Mouse (Mus musculus): Measurements from ENCODE around the gene Pdik1l. TPM values are rescaled to one million over a fixed set of nuclear protein-coding genes. Genes with fewer than 3 reads are reported as not detected.
A peak's percentile ranks its signal among the peaks of the same experiment; 100 is the strongest.
"Not testable (repeated sequence)": the region's sequence is repeated elsewhere in the genome, so short reads cannot be mapped to it uniquely, and the experiment has no call there.

The Pdik1l gene
- polyA plus RNA-seq, 1 experiment from 2014 or later = 42.3 TPM

DNA sequence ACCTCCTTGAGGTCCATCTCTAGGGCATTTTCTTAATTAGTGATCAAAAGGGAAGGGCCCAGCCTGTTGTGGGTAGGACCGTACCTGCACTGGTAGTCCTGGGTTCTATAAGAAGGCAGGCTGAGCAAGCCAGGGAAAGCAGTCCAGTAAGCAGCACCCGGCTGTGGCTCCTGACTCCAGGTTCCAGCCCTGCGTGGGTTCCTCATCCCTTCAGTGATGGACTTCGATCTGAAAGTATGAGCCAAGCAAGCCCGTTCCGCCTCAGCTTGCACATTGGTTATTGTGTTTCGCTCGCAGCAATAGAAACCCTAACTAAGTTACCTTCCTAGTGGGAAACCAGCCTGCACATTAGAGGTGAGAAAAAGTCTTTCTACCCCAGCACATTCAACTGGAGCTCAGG, 9.7 kb upstream of the Pdik1l start:
- H3K4me2 ChIP-seq (replicated peaks) = no peak overlapping the region
- 95% methylated on average over 8 of the region's 8 CpGs for WGBS
- no peak for ATAC-seq
- H3K4me3 ChIP-seq (replicated peaks) = no peak overlapping the region
- no peaks in the 10 kb centered on the region for H3K4me1 ChIP-seq (replicated peaks)
- no peaks in the 10 kb centered on the region for H3K9me3 ChIP-seq
- H3K27ac ChIP-seq = no peak overlapping the region
- H3K36me3 ChIP-seq = no peaks in the 10 kb centered on the region
- H3K27me3 ChIP-seq = peaks cover 12% of the 10 kb centered on the region
- no peak overlapping the region for H3K9ac ChIP-seq (replicated peaks)

DNA sequence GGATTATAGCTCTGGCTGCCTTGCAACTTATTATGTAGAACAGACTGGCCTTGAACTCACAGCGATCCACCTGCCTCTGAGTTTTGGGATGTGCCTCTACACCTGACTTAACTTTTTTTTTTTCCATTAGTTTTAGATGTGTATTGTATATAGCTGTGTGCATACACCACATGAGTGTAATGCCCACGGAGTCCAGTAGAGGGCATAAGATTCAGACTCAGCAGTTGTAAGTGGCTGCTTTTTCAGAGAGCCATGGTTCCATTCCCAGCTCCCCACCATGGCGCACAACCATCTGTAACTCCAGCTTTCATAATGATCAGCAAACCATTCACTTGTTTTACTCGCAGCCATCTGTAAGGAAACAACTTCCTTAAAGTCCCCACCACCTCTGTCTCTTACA, 8.8 kb upstream of the Pdik1l start:
- Histone ChIP-seq H3K4me2 (replicated peaks) (no peak overlapping the region), H3K27me3 (peaks cover 13% of the 10 kb centered on the region), H3K4me3 (replicated peaks) (no peak overlapping the region), H3K9me3 (no peaks in the 10 kb centered on the region), H3K27ac (no peak overlapping the region), H3K36me3 (no peaks in the 10 kb centered on the region), H3K9ac (replicated peaks) (no peak overlapping the region), H3K4me1 (replicated peaks) (no peaks in the 10 kb centered on the region)
- ATAC-seq = no peak
- 95% methylated on average over 4 of the region's 4 CpGs for WGBS

DNA sequence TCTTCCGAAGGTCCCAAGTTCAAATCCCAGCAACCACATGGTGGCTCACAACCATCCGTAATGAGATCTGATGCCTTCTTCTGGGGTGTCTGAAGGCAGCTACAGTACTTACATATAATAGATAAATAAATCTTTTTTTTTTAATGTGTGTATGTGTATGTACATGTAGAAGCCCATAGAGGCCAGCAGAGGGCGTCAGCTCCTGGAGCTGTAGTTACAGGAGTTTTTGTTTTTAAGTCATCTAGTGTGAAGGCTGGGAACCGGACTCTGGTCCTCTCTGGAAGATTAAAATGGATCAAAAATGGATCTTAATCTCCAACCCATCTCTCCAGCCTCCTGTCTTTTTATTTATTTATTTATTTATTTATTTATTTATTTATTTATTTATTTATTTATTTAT, 8.4 kb upstream of the Pdik1l start:
- H3K9me3 ChIP-seq; H3K4me2 ChIP-seq (replicated peaks); H3K4me1 ChIP-seq (replicated peaks); ATAC-seq; H3K27ac ChIP-seq; H3K4me3 ChIP-seq (replicated peaks); H3K9ac ChIP-seq (replicated peaks); H3K36me3 ChIP-seq: not testable (repeated sequence)
- H3K27me3 ChIP-seq = peaks cover 13% of the 10 kb centered on the region
- WGBS = 87% methylated on average over 4 of the region's 4 CpGs

DNA sequence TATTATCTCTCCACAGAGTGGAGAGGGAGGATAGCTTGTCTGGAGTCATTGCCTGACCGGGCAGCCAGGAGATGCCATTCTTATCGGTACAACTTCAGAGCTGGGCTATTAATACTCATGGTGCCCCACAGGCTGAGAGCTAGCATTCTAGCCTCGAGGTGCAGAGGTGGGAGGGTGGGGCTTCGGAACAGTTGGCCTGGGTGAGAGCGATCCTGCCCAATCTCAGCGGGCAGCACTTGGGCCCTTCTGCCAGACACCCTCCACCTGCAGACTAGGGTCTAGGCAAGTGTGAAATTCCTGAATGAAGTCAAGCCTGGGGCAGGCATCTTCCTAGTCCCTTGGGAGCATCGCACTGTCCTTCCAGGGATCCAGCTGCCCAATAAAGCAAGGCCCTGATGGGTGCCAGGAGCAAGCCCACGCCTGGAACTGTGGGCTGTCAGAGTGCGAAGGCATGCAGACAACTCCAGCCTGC, 6.0 kb upstream of the Pdik1l start:
- Histone ChIP-seq H3K36me3 (no peaks in the 10 kb centered on the region), H3K27ac (no peak overlapping the region), H3K4me3 (replicated peaks) (no peak overlapping the region), H3K27me3 (peaks cover 13% of the 10 kb centered on the region), H3K4me2 (replicated peaks) (no peak overlapping the region), H3K9ac (replicated peaks) (no peak overlapping the region), H3K4me1 (replicated peaks) (peaks cover 3% of the 10 kb centered on the region), H3K9me3 (no peaks in the 10 kb centered on the region)
- WGBS = 77% methylated on average over 9 of the region's 9 CpGs
- no peak for ATAC-seq

DNA sequence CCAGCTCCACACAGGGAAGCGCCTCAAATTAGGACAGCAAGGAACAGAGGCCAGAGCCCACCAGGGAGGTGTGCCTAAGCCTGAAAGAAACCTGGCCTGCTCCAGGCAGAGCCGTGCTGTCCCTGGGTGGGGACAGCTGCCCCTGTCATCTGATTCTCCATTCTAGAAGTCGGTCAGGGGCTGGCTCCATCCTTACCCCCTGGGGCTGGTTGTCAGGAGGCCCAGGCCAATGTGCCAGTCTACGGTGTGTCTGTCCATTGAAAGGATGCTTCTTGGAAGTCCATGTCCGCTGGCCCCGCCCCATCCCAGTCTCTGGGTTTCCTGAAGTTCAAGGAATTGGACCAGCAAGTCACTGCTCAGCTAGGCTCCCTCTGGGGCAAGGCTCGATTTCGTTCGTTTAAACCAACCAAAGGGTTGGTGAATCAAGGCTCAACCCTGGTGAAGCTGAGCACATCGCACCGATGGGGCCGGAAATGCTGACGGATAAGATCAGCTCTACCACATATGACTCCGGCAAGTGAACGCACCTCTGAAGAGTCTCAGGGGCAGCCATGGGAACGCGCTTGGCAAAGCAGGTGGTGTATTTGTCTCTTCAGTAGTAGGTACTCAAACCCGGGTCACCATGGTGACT, 5.5 kb upstream of the Pdik1l start:
- no peak overlapping the region; the same call in 1 of the 2 replicates for H3K9ac ChIP-seq (replicated peaks)
- WGBS = 79% methylated on average over 18 of the region's 18 CpGs
- ATAC-seq = no peak
- H3K27me3 ChIP-seq = peaks cover 13% of the 10 kb centered on the region
- no peak overlapping the region for H3K27ac ChIP-seq
- H3K36me3 ChIP-seq = no peaks in the 10 kb centered on the region
- no peaks in the 10 kb centered on the region for H3K9me3 ChIP-seq
- no peak overlapping the region for H3K4me2 ChIP-seq (replicated peaks)
- H3K4me3 ChIP-seq (replicated peaks) = no peak overlapping the region
- H3K4me1 ChIP-seq (replicated peaks) = peaks cover 9% of the 10 kb centered on the region

DNA sequence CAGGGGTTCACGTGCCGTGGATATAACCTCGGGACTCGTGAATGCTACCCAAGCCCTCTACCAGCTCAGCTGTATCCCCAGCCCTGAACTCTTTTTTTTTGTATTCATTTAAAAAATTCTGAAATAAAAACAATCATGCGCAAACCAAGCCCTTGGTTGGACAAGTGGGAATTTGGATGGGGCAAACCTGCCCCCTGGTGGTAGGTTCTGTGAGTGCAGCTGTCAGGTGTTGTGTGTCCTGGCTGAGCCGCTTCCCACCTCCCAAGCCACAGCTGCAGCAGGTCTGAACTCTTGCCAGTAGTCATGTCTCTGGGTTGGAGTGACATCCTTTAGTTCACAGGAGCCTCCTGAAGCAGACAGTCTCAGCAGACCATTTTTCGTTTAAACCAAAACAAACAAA, 4.4 kb upstream of the Pdik1l start:
- Histone ChIP-seq H3K27ac (no peak overlapping the region), H3K9me3 (no peaks in the 10 kb centered on the region), H3K4me1 (replicated peaks) (peaks cover 11% of the 10 kb centered on the region), H3K4me3 (replicated peaks) (no peak overlapping the region), H3K9ac (replicated peaks) (no peak overlapping the region), H3K36me3 (no peaks in the 10 kb centered on the region), H3K27me3 (peaks cover 13% of the 10 kb centered on the region), H3K4me2 (replicated peaks) (no peak overlapping the region)
- ATAC-seq = no peak
- 21% methylated on average over 7 of the region's 7 CpGs for WGBS

DNA sequence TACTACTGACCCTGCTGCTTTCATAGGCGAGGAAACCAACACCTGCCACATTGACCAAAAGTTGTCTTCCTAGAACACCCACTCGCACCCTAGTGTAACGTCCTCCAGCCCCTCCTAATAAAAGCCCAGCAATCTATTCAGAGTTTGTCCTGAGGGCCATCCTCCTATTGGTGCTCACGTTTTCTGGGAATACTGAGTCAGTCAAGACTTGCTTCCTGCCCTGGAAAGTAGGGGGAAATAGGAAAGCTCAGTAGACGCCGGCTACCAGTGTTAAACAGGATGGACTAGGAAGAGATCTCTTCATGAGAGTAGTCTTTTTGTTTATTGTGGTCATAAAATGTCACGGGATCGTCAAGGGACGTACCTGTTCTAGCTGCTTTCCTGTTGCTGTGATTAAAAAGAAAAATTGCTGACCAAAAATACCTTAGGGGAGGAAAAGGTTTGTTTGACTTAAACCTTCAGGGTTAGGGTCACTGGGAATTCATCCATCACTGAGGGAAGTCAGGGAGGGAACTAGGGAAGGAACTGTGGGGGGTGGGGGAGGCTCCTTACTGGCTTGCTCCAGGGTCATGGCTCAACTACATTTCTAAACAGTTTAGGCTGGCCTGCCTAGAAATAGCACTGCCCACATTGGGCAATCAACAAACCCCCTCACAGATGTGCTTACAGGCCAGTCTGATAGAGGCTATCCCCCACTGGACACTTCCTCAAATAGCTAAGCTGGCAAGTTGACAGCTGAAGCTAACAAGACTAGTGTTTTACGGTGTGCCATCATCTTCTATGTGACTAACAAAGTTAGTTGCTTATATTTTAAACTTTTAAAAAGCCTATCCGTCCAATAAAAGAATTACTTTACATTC, 932 bp upstream of the Pdik1l start:
- Histone ChIP-seq H3K4me1 (replicated peaks) (peaks cover 28% of the 10 kb centered on the region), H3K27me3 (peaks cover 8% of the 10 kb centered on the region), H3K27ac (peak overlapping the region; percentile 100), H3K9me3 (no peaks in the 10 kb centered on the region), H3K4me3 (replicated peaks) (peak overlapping the region; percentile 93), H3K9ac (replicated peaks) (peak overlapping the region; percentile 100), H3K36me3 (peaks cover 8% of the 10 kb centered on the region), H3K4me2 (replicated peaks) (peak overlapping the region; percentile 72)
- no peak for ATAC-seq
- 51% methylated on average over 11 of the region's 11 CpGs for WGBS

DNA sequence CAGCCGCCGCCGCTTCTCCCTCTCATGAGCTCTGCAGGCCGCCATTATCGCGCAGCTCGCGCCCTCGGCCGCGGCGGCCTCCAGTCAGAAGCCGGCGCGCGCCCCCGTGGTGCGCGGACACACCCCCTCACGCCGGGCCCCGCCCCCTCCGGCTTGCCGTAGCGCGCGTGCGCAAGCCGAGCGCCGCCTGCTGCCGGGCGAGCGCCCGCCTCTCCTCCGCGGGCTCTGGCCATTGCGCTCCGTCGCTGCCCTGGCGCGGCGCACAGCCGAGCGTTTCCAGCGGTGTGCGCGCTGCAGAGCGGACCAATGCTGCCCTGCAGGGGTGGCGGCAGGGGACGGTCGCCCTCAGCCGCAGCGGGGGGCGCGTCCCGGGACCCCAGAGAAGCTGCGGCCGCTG, 529 bp downstream of the Pdik1l start:
- WGBS = under 1% methylated on average over 57 of the region's 59 CpGs
- H3K4me1 ChIP-seq (replicated peaks) = peaks cover 28% of the 10 kb centered on the region
- H3K9ac ChIP-seq (replicated peaks) = peak overlapping the region; percentile 100

DNA sequence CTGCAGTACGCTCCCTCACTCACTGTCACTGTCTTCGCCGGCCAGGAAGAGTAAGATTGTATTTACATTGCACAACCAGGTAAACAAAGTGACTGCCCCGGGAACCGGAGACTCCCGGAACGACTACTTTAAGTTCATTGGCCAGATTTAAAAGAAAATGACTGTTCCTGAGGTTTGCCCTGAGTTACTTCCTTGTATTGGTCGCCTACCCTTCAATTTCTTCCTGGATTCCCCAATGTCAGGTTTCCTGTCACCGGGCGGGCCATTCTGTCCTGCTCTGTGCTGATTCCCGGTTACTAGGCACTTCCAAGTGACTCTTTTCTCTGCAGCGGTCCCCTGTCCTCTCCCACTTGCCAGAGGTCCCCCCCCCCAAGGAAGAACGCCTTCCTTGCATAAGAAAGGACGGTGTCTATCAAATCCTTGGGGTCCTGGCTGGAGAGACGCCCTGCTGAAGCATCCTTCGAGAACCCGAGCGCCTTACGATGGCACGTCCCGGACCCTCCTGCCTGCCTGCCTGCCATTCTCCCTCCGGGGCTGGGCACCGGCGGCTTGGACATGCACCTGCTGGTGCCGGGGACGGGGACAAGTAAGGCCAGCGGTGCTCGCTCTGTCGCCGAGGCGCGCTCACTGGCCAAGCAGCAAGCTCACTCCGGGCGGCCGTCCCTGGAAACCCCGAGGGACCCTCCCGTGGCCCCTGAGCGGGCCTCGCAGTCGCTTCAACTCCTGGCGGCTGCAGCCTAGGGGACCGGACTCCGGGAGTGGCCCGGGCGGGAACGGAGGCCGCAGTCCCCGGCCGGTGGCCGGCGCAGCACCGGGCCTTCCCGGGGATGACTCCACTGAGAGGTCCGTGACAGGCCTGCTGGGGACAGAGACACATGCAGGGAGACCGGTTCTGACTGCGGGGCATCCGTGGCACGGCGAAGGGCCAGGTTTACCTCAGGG, 1.2 kb downstream of the Pdik1l start:
- WGBS = 4% methylated on average over 54 of the region's 59 CpGs

More for the DNA sequence above, 529 bp downstream of the Pdik1l start:
- Histone ChIP-seq H3K27me3 (no peaks in the 10 kb centered on the region), H3K4me2 (replicated peaks) (peak overlapping the region; percentile 96), H3K9me3 (no peaks in the 10 kb centered on the region), H3K27ac (peak overlapping the region; percentile 100), H3K36me3 (peaks cover 20% of the 10 kb centered on the region), H3K4me3 (replicated peaks) (peak overlapping the region; percentile 93)
- ATAC-seq = peak; percentile 97

DNA sequence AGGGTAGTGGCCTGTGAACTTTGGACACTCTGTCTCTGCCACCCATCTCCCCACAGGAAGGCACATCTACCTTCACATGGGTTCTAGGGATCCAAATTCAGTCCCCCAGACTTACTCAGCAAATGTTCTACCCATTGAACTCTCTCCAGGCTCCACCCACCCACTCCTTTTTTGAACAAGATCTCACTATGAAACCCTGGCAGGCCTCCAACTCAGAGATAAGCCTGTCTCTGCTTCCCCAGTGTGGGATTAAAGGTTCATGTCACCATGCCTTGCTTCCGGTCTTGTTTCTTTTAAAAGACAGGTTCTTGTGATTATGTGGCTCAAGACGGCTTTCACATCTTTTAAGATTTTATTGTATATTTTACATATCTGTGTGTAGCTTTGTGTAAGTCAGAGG, 2.8 kb downstream of the Pdik1l start:
- 93% methylated on average over 2 of the region's 2 CpGs for WGBS
- H3K9ac ChIP-seq (replicated peaks) = no peak overlapping the region

More for the DNA sequence above, 1.2 kb downstream of the Pdik1l start:
- ATAC-seq = no peak; the same call in 1 of the 2 replicates
- peak overlapping the region; percentile 96 for H3K4me2 ChIP-seq (replicated peaks)
- peaks cover 28% of the 10 kb centered on the region for H3K4me1 ChIP-seq (replicated peaks)
- H3K9ac ChIP-seq (replicated peaks) = peak overlapping the region; percentile 100
- H3K27me3 ChIP-seq = no peaks in the 10 kb centered on the region
- no peaks in the 10 kb centered on the region for H3K9me3 ChIP-seq
- peak overlapping the region; percentile 100 for H3K27ac ChIP-seq
- peaks cover 25% of the 10 kb centered on the region for H3K36me3 ChIP-seq
- peak overlapping the region; percentile 93 for H3K4me3 ChIP-seq (replicated peaks)

DNA sequence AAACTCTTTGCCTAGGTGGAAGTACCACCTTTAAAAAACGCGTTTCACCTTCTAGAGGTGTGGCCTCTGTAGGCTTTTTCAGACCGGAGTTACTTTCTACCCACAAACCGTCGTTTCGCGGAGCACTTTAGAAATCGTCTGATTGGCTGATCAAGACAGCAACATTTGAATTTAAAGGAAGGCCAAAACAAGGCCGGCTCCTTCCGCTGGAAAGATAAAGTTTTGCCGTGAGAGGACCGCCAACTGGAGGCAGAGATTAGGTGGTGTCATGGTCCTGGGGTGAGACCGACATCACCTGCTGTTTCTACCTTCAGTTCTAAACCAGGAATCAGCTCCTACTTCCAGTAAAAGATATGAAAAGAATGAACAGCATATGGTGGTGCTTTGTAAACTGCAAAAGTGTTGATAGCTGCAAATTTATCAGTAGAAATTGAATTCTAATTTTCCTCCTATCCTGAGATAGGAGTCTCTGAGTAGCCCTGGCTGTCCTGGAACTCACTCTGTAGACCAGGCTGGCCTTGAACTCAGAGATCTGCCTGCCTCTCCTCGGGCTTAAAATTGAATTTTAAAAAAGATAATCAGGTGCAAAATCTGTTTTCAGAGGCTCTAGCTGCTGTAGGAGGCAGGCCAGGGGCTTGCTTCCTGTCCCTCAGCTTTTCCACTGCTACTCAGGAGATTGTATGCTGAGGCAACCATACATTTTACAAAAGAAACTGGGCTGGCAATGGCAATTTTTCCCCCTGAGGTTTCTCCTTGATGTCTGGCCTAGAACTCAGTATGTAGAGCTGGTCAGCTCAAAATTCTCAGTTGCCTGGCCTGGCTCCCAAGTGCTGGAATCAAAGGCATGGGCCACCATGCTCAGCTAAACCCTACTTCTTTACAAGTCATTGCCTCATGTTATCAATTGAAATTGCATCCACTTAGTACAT, 14.0 kb downstream of the Pdik1l start:
- no peak overlapping the region for H3K9ac ChIP-seq (replicated peaks)
- no peak overlapping the region for H3K27ac ChIP-seq
- H3K4me2 ChIP-seq (replicated peaks) = no peak overlapping the region
- H3K4me1 ChIP-seq (replicated peaks) = no peaks in the 10 kb centered on the region
- ATAC-seq = no peak
- no peaks in the 10 kb centered on the region for H3K9me3 ChIP-seq
- 7% methylated on average over 14 of the region's 14 CpGs for WGBS
- H3K27me3 ChIP-seq = no peaks in the 10 kb centered on the region
- no peak overlapping the region for H3K4me3 ChIP-seq (replicated peaks)
- peaks cover 21% of the 10 kb centered on the region for H3K36me3 ChIP-seq

More for the DNA sequence above, 2.8 kb downstream of the Pdik1l start:
- H3K36me3 ChIP-seq = peaks cover 38% of the 10 kb centered on the region
- no peak for ATAC-seq
- H3K9me3 ChIP-seq = no peaks in the 10 kb centered on the region
- H3K4me2 ChIP-seq (replicated peaks) = no peak overlapping the region
- no peaks in the 10 kb centered on the region for H3K27me3 ChIP-seq
- H3K4me3 ChIP-seq (replicated peaks) = no peak overlapping the region
- peaks cover 28% of the 10 kb centered on the region for H3K4me1 ChIP-seq (replicated peaks)
- H3K27ac ChIP-seq = no peak overlapping the region
